Mouse (Mus musculus) heart, postnatal 0 days (tissue): ENCODE measurements around the gene Asb6. TPM values are rescaled to one million over a fixed set of nuclear protein-coding genes. Genes with fewer than 3 reads are reported as not detected.

Experiments used
- ATAC-seq: fragments of 200-750 bp; cut with Nextera tagmentation; 2 replicates; pipeline ENCODE4 v1.8.0; 2017; ENCODE audit warnings: low read depth, moderate number of reproducible peaks, moderate library complexity; ENCODE audit not compliant: insufficient read depth
- DNase-seq: peaks from one replicate; pipeline ENCODE4 v3.0.0-alpha.2; 2016; ENCODE audit warnings: low spot score
- H3K27ac ChIP-seq: fragments of 300-500 bp; sonication (generic); 2 replicates; pipeline ENCODE4 v1.5.1; 2014; ENCODE audit warnings: low read depth, mild to moderate bottlenecking
- H3K27me3 ChIP-seq: fragments of 300-500 bp; sonication (generic); 2 replicates; pipeline ENCODE4 v1.6.1; 2014; ENCODE audit warnings: low read length, mixed read lengths; ENCODE audit not compliant: control insufficient read depth, insufficient read depth
- H3K36me3 ChIP-seq: fragments of 300-500 bp; sonication (generic); replicated peaks from 2 replicates; pipeline ENCODE4 v1.6.1; 2014; ENCODE audit warnings: low read length, mixed read lengths; ENCODE audit not compliant: control insufficient read depth, insufficient read depth
- H3K4me1 ChIP-seq: fragments of 300-500 bp; sonication (generic); 2 replicates; pipeline ENCODE4 v1.6.1; 2014; ENCODE audit warnings: antibody characterized with exemption; ENCODE audit not compliant: control insufficient read depth, insufficient read depth
- H3K4me2 ChIP-seq: fragments of 300-500 bp; sonication (generic); 2 replicates; pipeline ENCODE4 v1.6.1; 2014; ENCODE audit warnings: low read depth, mild to moderate bottlenecking, low read length, moderate library complexity
- H3K4me3 ChIP-seq: fragments of 300-500 bp; sonication (generic); 2 replicates; pipeline ENCODE4 v1.5.1; 2014; ENCODE audit warnings: low read depth, low read length
- H3K9ac ChIP-seq: fragments of 300-500 bp; sonication (generic); replicated peaks from 2 replicates; pipeline ENCODE4 v1.6.1; 2014; ENCODE audit warnings: low read depth, low read length, mixed read lengths
- H3K9me3 ChIP-seq: fragments of 300-500 bp; sonication (generic); replicated peaks from 2 replicates; pipeline ENCODE4 v1.6.1; 2016; ENCODE audit warnings: low read length; ENCODE audit not compliant: control insufficient read depth
- CTCF ChIP-seq: IDR thresholded peaks from 2 replicates; pipeline ENCODE4 v1.5.1; 2016; ENCODE audit warnings: antibody characterized with exemption, control low read depth, low read depth
- EP300 ChIP-seq: IDR thresholded peaks from 2 replicates; pipeline ENCODE4 v1.6.1; 2016; ENCODE audit warnings: antibody characterized with exemption, low read depth
- WGBS: fragments of 180-500 bp; shearing (Covaris S2); extraction: QIAGEN DNeasy Blood & Tissue Kit; methylation state at CpG from one replicate; pipeline ENCODE4 v1.1.7; 2014; 5-methylcytosine and 5-hydroxymethylcytosine counted together
- polyA plus RNA-seq: library from polyadenylated mRNA; unstranded; fragments of >200 nt; fragmentation: Nextera tagmentation; extraction: Ambion mirVana; gene quantifications from 2 replicates; pipeline ENCODE4 v1.2.1, GENCODE M21; 2015
- total RNA-seq: library from RNA; depleted of rRNA; stranded (reverse); fragments of >200 nt; gene quantifications from 2 replicates; pipeline ENCODE4 v1.2.3, GENCODE M21; 2014; ENCODE audit warnings: low replicate concordance

Gene Asb6
- total and polyA plus RNA-seq, 2 experiments from 2014 or later: 13.0 to 16.2 TPM

DNA sequence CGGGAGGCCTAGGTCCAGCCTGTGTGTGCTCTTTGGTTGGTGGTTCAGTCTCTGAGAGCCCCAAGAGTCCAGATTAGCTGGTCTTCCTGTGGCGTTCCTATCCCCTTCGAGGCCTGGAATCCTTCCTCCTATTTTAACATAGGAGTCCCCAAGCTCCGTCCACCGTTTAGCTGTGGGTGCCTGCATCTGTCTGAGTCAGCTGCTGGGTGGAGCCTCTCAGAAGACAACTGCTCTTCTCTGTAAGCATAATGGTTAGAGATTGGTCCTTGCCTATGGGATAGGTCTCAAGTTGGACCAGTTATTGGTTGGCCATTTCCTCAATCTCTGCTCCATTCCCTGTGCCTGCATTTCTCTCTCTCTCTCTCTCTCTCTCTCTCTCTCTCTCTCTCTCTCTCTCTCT, 29.6 kb upstream of the Asb6 start:
- Histone ChIP-seq H3K9me3 (no peaks in the 10 kb centered on the region), H3K36me3 (no peaks in the 10 kb centered on the region), H3K4me3 (no peak overlapping the region), H3K9ac (no peak overlapping the region), H3K27ac (no peak overlapping the region), H3K4me1 (peaks cover 5% of the 10 kb centered on the region; the same call in 1 of the 2 replicates), H3K27me3 (no peaks in the 10 kb centered on the region), H3K4me2 (no peak overlapping the region)
- DNase-seq (no peak), ATAC-seq (no peak)
- no peak for TF ChIP-seq CTCF
- TF ChIP-seq EP300: no peak
- whole genome bisulfite sequencing: 62% methylated on average over 5 of the region's 5 CpGs

GRCm38 (mm10) chr2:30857076-30857475, 26.9 kb upstream of the Asb6 start:
- Histone ChIP-seq H3K27me3 (no peaks in the 10 kb centered on the region), H3K4me1 (peaks cover 7% of the 10 kb centered on the region; the same call in 1 of the 2 replicates), H3K9me3 (no peaks in the 10 kb centered on the region), H3K27ac (no peak overlapping the region), H3K4me2 (no peak overlapping the region), H3K36me3 (no peaks in the 10 kb centered on the region), H3K9ac (no peak overlapping the region), H3K4me3 (no peak overlapping the region)
- WGBS: 86% methylated on average over 6 of the region's 6 CpGs
- ATAC-seq (no peak), DNase-seq (no peak)
- TF ChIP-seq CTCF (no peak), EP300 (no peak)

DNA sequence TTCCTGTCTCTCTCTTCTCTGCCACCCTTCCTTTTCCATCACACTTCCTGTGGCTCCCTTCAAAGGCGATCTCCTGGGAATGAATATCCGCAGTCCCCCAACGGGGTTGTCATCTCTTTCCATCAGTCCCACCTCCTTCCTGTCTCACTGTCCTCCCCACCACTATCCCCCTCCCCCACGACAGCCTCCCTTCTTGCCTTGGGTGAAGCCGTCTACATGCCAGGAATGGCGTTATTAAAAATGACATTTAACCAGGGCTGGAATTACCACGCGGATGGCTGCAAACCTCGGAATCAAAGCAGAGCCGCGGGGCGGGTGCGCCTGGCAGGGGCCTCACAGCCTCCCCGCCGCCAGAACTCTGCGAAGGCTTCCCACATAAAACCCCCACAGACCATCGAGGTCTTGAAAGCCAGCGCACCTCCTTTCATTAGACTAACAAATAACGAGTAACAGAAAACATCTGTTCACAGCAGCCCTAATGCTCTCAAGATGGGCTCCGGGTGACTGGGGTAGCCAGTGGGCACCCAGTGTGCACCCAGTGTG, 22.7 kb upstream of the Asb6 start:
- DNase-seq (no peak), ATAC-seq (no peak)
- H3K27ac ChIP-seq: no peak overlapping the region
- 39% methylated on average over 20 of the region's 20 CpGs for WGBS
- H3K4me2 ChIP-seq: no peak overlapping the region
- H3K4me1 ChIP-seq: peaks cover 7% of the 10 kb centered on the region; the same call in 1 of the 2 replicates
- no peak overlapping the region for H3K4me3 ChIP-seq
- no peak overlapping the region for H3K9ac ChIP-seq
- no peaks in the 10 kb centered on the region for H3K36me3 ChIP-seq
- H3K9me3 ChIP-seq: no peaks in the 10 kb centered on the region
- no peaks in the 10 kb centered on the region for H3K27me3 ChIP-seq
- TF ChIP-seq EP300 (no peak), CTCF (no peak)

GRCm38 (mm10) chr2:30850581-30850980, 20.4 kb upstream of the Asb6 start:
- H3K9me3 ChIP-seq: no peaks in the 10 kb centered on the region
- no peak overlapping the region for H3K4me3 ChIP-seq
- peaks cover 7% of the 10 kb centered on the region; the same call in 1 of the 2 replicates for H3K4me1 ChIP-seq
- H3K4me2 ChIP-seq: no peak overlapping the region
- DNase-seq (no peak), ATAC-seq (no peak)
- TF ChIP-seq EP300 (no peak), CTCF (no peak)
- 29% methylated on average over 6 of the region's 6 CpGs for WGBS
- no peaks in the 10 kb centered on the region for H3K36me3 ChIP-seq
- H3K27ac ChIP-seq: no peak overlapping the region
- H3K9ac ChIP-seq: no peak overlapping the region
- no peaks in the 10 kb centered on the region for H3K27me3 ChIP-seq

DNA sequence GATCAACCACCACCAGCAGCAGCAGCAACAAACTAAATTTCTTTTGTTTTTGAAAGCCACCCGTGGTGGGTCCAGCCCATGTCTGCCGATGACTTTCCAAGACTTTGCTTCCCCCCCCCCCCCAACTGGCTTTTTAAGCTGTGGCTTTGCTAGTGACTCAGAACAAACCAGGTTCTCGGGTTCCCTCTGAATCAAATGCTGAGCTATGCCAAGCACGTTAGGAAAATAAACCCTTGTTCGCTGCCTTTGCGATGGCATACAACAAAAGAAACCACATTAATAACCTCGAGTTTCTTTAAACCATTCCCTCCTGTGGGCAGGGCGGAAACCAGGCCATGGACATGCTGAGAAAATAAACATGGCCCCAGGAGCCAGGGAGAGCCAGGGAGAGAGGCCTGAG, 18.1 kb upstream of the Asb6 start:
- H3K4me1 ChIP-seq: peaks cover 7% of the 10 kb centered on the region; the same call in 1 of the 2 replicates
- H3K36me3 ChIP-seq: no peaks in the 10 kb centered on the region
- TF ChIP-seq EP300 (no peak), CTCF (no peak)
- H3K27me3 ChIP-seq: peaks cover 8% of the 10 kb centered on the region; the same call in 1 of the 2 replicates
- no peak overlapping the region for H3K4me2 ChIP-seq
- no peak overlapping the region for H3K27ac ChIP-seq
- no peak overlapping the region for H3K9ac ChIP-seq
- no peak for ATAC-seq
- 75% methylated on average over 8 of the region's 8 CpGs for WGBS
- DNase-seq: no peak
- no peaks in the 10 kb centered on the region for H3K9me3 ChIP-seq
- H3K4me3 ChIP-seq: no peak overlapping the region

DNA sequence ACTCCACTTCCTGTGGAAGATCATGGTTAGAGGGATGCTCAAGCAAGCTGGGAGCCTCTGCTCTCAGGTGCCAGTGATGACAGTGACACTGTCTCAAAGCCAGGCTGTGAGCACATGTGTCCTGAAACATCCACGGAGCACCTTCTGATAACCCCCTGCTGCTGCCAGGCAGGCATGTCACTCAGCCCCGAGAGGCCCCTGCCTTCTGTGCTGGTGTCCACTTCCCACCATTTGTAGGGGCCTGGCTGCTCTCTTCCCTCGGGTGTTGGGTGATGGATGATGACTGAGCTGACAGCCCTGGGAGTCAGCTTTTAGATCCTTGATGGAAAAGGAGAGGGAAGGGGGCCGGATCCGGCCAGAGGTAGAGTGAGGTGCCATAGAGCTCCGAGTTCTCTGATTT, 16.6 kb upstream of the Asb6 start:
- no peak overlapping the region for H3K9ac ChIP-seq
- no peaks in the 10 kb centered on the region for H3K36me3 ChIP-seq
- 9% methylated on average over 6 of the region's 6 CpGs for WGBS
- peaks cover 8% of the 10 kb centered on the region; the same call in 1 of the 2 replicates for H3K27me3 ChIP-seq
- no peaks in the 10 kb centered on the region for H3K4me1 ChIP-seq
- H3K9me3 ChIP-seq: no peaks in the 10 kb centered on the region
- DNase-seq (no peak), ATAC-seq (no peak)
- no peak overlapping the region for H3K4me3 ChIP-seq
- no peak overlapping the region for H3K27ac ChIP-seq
- no peak overlapping the region for H3K4me2 ChIP-seq
- TF ChIP-seq CTCF (no peak), EP300 (no peak)
